Mouse (Mus musculus) lung, adult 2 months (tissue): ENCODE measurements around the gene Ubash3b.

Source experiments
- CTCF ChIP-seq: fragments of 200-500 bp; IDR thresholded peaks from 2 replicates; pipeline ENCODE4 v1.5.1; 2011; ENCODE audit warnings: mild to moderate bottlenecking, low read length, control low read depth; ENCODE audit not compliant: insufficient read depth
- POLR2A ChIP-seq: fragments of 200-500 bp; IDR thresholded peaks from 2 replicates; pipeline ENCODE4 v1.6.1; 2011; ENCODE audit warnings: low read depth, mild to moderate bottlenecking, control low read depth, low read length, borderline replicate concordance; ENCODE audit errors: extremely low read depth

DNA sequence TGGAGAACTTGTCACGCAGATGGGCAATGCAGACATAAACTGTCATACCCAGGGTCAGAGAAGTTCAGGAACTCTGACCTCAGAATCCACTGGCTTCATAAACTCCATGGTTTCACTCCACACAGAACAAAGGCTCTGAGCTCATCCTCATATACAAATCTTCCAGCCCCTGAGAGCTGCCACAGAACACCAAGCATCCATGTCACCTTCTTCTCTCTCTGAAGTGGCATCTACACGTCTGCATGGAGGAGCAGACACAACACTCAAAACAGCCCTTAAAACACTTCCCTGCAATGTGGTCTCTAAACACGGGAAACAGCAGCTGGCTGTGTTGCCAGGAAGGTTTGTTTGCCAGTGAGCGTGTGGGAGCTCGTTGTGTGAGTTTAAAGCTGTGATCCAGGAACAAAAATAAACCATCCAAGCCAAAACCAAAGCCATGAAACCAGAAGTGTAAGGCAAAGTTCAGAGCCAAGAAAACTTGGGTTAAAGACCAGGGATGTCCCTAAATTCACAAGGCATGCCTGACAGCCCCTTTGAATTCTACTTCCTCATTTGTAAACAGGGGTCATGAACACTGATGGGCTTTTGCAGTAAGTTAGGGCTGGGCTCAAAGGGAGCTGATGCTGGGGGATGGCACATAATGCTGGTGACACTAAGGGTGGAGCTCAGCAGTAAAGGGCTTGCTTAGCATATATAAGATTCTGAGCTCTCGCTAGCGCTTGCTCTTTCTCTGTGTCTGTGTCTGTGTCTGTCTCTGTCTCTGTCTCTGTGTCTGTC is 24.6 kb downstream of the Ubash3b start:
- no peak for TF ChIP-seq POLR2A
- no peak for TF ChIP-seq CTCF
